Mouse (Mus musculus): ENCODE data around the gene Arhgef11.
A peak's percentile ranks its signal among the peaks of the same experiment; 100 is the strongest.

The Arhgef11 gene

GRCm38 (mm10) chr3:87763683-87764289, 146.4 kb downstream of the Arhgef11 start:
- peak; percentile 34 for DNase-seq

- DNase-seq: no peak
Observed at GRCm38 (mm10) chr3:87764506-87764905, 147.1 kb downstream of the Arhgef11 start.

GRCm38 (mm10) chr3:87765091-87765490, 147.7 kb downstream of the Arhgef11 start:
- DNase-seq: no peak

- no peak for DNase-seq
Observed at GRCm38 (mm10) chr3:87765631-87766283, 148.4 kb downstream of the Arhgef11 start.

- no peak for DNase-seq
Observed at GRCm38 (mm10) chr3:87766284-87766667, 148.9 kb downstream of the Arhgef11 start.

- DNase-seq: no peak
Observed at GRCm38 (mm10) chr3:87767764-87768163, 150.4 kb downstream of the Arhgef11 start.

- no peak for DNase-seq
Observed at GRCm38 (mm10) chr3:87768431-87768830, 151.1 kb downstream of the Arhgef11 start.

- DNase-seq: peak; percentile 85
Observed at GRCm38 (mm10) chr3:87768844-87769243, 151.5 kb downstream of the Arhgef11 start.

GRCm38 (mm10) chr3:87769506-87769905, 152.1 kb downstream of the Arhgef11 start:
- no peak for DNase-seq

- peak; percentile 75 for DNase-seq
Observed at GRCm38 (mm10) chr3:87770280-87770679, 152.9 kb downstream of the Arhgef11 start.

GRCm38 (mm10) chr3:87771088-87771487, 153.7 kb downstream of the Arhgef11 start:
- no peak for DNase-seq

GRCm38 (mm10) chr3:87778283-87778682, 160.9 kb downstream of the Arhgef11 start:
- DNase-seq: peak; percentile 31

- DNase-seq: peak; percentile 46
Observed at GRCm38 (mm10) chr3:87779086-87779485, 161.7 kb downstream of the Arhgef11 start.

- DNase-seq: no peak
Observed at GRCm38 (mm10) chr3:87783282-87784023, 166.1 kb downstream of the Arhgef11 start.

GRCm38 (mm10) chr3:87785156-87785555, 167.8 kb downstream of the Arhgef11 start:
- DNase-seq: no peak

- no peak for DNase-seq
Observed at GRCm38 (mm10) chr3:87785626-87786214, 168.4 kb downstream of the Arhgef11 start.

Data from retina, postnatal 1 day (tissue).